Mouse (Mus musculus): ENCODE measurements around the gene Kcns1. TPM values are rescaled to one million over a fixed set of nuclear protein-coding genes. Genes with fewer than 3 reads are reported as not detected.

The Kcns1 gene
- polyA plus RNA-seq, 1 experiment from 2014 or later = 2.4 TPM

DNA sequence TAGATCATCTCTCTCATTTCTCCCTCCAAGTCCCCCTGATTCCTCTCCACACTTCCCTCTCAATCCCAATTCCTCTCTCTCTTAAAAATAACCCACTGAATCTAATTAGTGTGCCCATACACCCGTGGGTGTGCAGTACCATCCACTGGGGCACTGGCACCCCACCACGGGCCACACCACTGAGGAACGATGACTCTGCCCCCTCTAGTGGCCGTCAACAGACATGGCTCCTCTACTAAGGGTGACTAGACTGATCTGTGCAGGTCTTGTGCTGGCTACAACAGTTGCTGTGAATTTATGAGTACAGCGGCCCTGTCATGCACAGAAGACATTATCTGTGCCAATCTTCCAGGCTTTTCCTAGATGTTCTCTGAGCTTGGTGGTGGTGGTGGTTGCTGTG lies 17.8 kb upstream of the Kcns1 start:
- H3K9me3 ChIP-seq (replicated peaks) = no peaks in the 10 kb centered on the region
- ATAC-seq (ENCODE audit: low FRiP score) = no peak
- no peak overlapping the region for H3K9ac ChIP-seq (replicated peaks)
- H3K36me3 ChIP-seq = no peaks in the 10 kb centered on the region
- no peak overlapping the region for H3K4me3 ChIP-seq (replicated peaks)
- H3K27ac ChIP-seq (replicated peaks) = no peak overlapping the region
- no peaks in the 10 kb centered on the region for H3K4me1 ChIP-seq
- WGBS = 32% methylated on average over 5 of the region's 5 CpGs
- no peak overlapping the region for H3K4me2 ChIP-seq
- no peaks in the 10 kb centered on the region for H3K27me3 ChIP-seq (replicated peaks)

GRCm38 (mm10) chr2:164184145-164184719 lies 13.3 kb upstream of the Kcns1 start:
- H3K4me2 ChIP-seq = no peak overlapping the region
- H3K4me1 ChIP-seq = no peaks in the 10 kb centered on the region
- H3K27ac ChIP-seq (replicated peaks) = no peak overlapping the region
- no peaks in the 10 kb centered on the region for H3K27me3 ChIP-seq (replicated peaks)
- no peak overlapping the region for H3K4me3 ChIP-seq (replicated peaks)
- no peaks in the 10 kb centered on the region for H3K36me3 ChIP-seq
- no peak overlapping the region for H3K9ac ChIP-seq (replicated peaks)
- H3K9me3 ChIP-seq (replicated peaks) = no peaks in the 10 kb centered on the region
- no peak for ATAC-seq (ENCODE audit: low FRiP score)
- WGBS = 52% methylated on average over 9 of the region's 9 CpGs

DNA sequence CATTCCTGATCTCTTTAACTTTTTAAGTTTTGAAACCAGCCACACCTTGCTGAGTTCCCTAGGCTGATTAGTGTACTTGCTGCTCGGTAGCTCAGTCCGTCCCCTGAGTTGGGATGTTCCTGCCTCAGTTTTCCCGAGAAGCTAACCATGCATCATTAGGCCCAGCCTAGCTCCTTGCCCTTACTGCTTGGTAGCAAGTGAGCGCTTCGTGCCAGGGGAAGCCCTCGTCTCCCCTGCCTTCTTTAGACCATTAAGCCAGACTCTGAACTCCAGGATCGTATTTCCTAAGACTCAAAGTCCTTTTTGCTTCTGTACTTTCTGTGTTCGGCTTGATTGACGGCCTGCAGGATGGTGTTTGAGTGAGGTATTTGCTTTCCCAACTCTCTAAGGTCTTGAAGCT lies 12.4 kb upstream of the Kcns1 start:
- Histone ChIP-seq H3K9me3 (replicated peaks) (no peaks in the 10 kb centered on the region), H3K4me3 (replicated peaks) (no peak overlapping the region)
- no peak for ATAC-seq (ENCODE audit: low FRiP score)

GRCm38 (mm10) chr2:164182692-164183255 lies 11.9 kb upstream of the Kcns1 start, which contains the start of gene Wfdc5:
TSS of gene Wfdc5 (minus strand) at chr2:164182742.
- Histone ChIP-seq H3K4me1 (no peaks in the 10 kb centered on the region), H3K36me3 (no peaks in the 10 kb centered on the region), H3K9me3 (replicated peaks) (no peaks in the 10 kb centered on the region), H3K27ac (replicated peaks) (no peak within 1 kb of the TSS), H3K9ac (replicated peaks) (no peak within 1 kb of the TSS), H3K4me2 (no peak within 1 kb of the TSS), H3K4me3 (replicated peaks) (no peak within 1 kb of the TSS), H3K27me3 (replicated peaks) (no peaks in the 10 kb centered on the region)
- WGBS = 88% methylated on average over 7 of the region's 7 CpGs
- ATAC-seq (ENCODE audit: low FRiP score) = no peak

More for the DNA sequence above, 12.4 kb upstream of the Kcns1 start:
- Histone ChIP-seq H3K4me2 (no peak overlapping the region), H3K9ac (replicated peaks) (no peak overlapping the region), H3K4me1 (no peaks in the 10 kb centered on the region), H3K36me3 (no peaks in the 10 kb centered on the region), H3K27me3 (replicated peaks) (no peaks in the 10 kb centered on the region), H3K27ac (replicated peaks) (no peak overlapping the region)
- 76% methylated on average over 9 of the region's 9 CpGs for WGBS

GRCm38 (mm10) chr2:164180770-164181169 lies 9.9 kb upstream of the Kcns1 start:
- no peaks in the 10 kb centered on the region for H3K9me3 ChIP-seq (replicated peaks)
- H3K9ac ChIP-seq (replicated peaks) = no peak overlapping the region
- H3K4me1 ChIP-seq = no peaks in the 10 kb centered on the region
- no peak overlapping the region for H3K27ac ChIP-seq (replicated peaks)
- H3K27me3 ChIP-seq (replicated peaks) = no peaks in the 10 kb centered on the region
- 88% methylated on average over 4 of the region's 4 CpGs for WGBS
- H3K4me3 ChIP-seq (replicated peaks) = no peak overlapping the region
- no peak overlapping the region for H3K4me2 ChIP-seq
- ATAC-seq (ENCODE audit: low FRiP score) = no peak
- no peaks in the 10 kb centered on the region for H3K36me3 ChIP-seq

DNA sequence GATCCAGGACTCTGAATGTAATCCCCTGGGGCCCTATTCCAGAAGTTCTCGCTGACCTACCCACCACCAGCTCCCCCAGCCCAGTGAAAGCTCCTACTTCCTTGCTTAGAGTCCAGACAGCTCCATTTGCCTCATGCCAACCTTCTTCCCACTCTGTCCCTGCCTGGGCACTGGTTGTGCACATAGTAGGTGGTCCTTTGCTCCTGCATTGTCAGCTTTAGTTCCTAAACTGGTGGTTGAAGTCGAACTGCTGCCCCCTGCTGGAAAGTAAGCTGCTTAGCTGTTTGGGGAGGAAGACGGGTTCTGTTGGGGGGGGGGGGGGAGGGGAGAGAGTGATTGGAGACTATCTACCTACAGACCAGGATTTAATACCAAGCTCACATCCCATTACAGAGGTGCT lies 9.2 kb upstream of the Kcns1 start:
- Histone ChIP-seq H3K36me3 (no peaks in the 10 kb centered on the region), H3K4me2 (no peak overlapping the region), H3K27me3 (replicated peaks) (no peaks in the 10 kb centered on the region), H3K27ac (replicated peaks) (no peak overlapping the region), H3K4me3 (replicated peaks) (no peak overlapping the region), H3K9ac (replicated peaks) (no peak overlapping the region), H3K9me3 (replicated peaks) (no peaks in the 10 kb centered on the region), H3K4me1 (no peaks in the 10 kb centered on the region)
- ATAC-seq (ENCODE audit: low FRiP score) = no peak
- WGBS = 41% methylated on average over 3 of the region's 3 CpGs

- H3K4me1 ChIP-seq = peaks cover 4% of the 10 kb centered on the region; the same call in 1 of the 2 replicates
- H3K4me2 ChIP-seq = no peak overlapping the region
- no peak for ATAC-seq (ENCODE audit: low FRiP score)
- WGBS = 88% methylated on average over 5 of the region's 5 CpGs
- no peak overlapping the region for H3K27ac ChIP-seq (replicated peaks)
- H3K36me3 ChIP-seq = no peaks in the 10 kb centered on the region
- H3K9ac ChIP-seq (replicated peaks) = no peak overlapping the region
- H3K27me3 ChIP-seq (replicated peaks) = peaks cover 3% of the 10 kb centered on the region; the same call in 1 of the 2 replicates
- H3K4me3 ChIP-seq (replicated peaks) = no peak overlapping the region
- H3K9me3 ChIP-seq (replicated peaks) = no peaks in the 10 kb centered on the region
Observed at GRCm38 (mm10) chr2:164177831-164178230, 6.9 kb upstream of the Kcns1 start.

DNA sequence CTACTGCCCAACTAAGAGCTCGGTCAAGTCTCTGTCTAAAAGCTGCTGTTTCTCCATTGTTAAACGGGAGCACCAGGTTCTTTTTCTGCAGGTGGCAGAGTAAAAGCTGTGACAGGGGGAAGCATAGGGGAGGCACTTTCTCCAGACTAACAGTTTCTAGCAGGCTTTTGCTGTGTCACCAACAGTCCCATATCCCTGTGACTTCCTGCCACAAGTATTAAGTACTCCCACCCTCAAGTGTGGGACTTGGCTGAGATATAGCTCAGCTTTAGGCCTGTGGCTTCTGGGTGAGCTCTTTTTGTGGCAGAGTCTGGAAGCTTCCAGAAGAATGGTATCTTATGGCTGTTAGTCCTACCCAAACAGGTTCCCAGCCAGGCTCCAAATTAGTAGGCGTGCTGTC lies 4.9 kb upstream of the Kcns1 start:
- no peaks in the 10 kb centered on the region for H3K36me3 ChIP-seq
- no peak overlapping the region for H3K9ac ChIP-seq (replicated peaks)
- H3K4me1 ChIP-seq = peaks cover 13% of the 10 kb centered on the region
- H3K4me3 ChIP-seq (replicated peaks) = no peak overlapping the region
- no peak overlapping the region for H3K4me2 ChIP-seq
- peaks cover 15% of the 10 kb centered on the region for H3K27me3 ChIP-seq (replicated peaks)
- H3K9me3 ChIP-seq (replicated peaks) = no peaks in the 10 kb centered on the region
- WGBS = 78% methylated on average over 3 of the region's 3 CpGs
- H3K27ac ChIP-seq (replicated peaks) = no peak overlapping the region
- no peak for ATAC-seq (ENCODE audit: low FRiP score)

DNA sequence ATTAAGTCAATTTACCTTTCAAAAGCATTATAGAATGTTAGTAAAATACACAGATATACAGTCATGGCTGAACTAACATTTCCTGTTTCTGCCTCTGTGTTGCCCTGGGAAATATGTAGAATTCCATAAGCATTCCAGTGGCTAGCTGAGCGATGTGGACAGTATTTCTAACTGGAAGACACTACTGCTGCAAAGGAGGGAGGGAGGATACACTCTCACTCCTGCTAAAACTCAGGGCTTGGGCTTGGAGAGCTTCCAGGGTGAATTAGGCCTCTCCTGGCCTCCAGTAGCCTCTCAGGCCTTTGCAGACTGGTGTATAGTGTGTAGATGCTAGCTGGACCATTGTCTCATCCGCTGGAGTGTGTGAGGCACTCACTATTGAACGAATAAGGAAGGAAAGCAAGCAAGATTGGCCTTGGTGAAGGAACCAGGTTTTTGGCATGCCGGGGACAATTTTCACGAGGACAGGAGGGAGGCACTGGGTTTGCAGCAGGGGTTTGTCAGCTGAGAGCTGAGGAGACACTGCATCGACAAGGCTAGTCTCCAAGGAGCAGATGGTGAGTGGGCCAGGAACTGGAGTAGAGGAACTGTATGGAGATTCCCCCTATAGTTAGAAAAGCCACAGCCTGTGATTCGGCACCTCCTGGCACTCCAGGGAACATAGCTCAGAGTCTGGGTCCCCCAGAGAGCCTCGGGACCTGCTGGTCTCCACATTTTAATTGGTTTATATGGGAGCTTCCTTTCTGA lies 3.9 kb upstream of the Kcns1 start:
- no peak for ATAC-seq (ENCODE audit: low FRiP score)
- 78% methylated on average over 8 of the region's 8 CpGs for WGBS
- no peak overlapping the region for H3K4me3 ChIP-seq (replicated peaks)
- no peak overlapping the region for H3K9ac ChIP-seq (replicated peaks)
- H3K4me1 ChIP-seq = peaks cover 19% of the 10 kb centered on the region
- H3K4me2 ChIP-seq = no peak overlapping the region
- peaks cover 25% of the 10 kb centered on the region for H3K27me3 ChIP-seq (replicated peaks)
- H3K9me3 ChIP-seq (replicated peaks) = no peaks in the 10 kb centered on the region
- H3K36me3 ChIP-seq = no peaks in the 10 kb centered on the region
- no peak overlapping the region for H3K27ac ChIP-seq (replicated peaks)

DNA sequence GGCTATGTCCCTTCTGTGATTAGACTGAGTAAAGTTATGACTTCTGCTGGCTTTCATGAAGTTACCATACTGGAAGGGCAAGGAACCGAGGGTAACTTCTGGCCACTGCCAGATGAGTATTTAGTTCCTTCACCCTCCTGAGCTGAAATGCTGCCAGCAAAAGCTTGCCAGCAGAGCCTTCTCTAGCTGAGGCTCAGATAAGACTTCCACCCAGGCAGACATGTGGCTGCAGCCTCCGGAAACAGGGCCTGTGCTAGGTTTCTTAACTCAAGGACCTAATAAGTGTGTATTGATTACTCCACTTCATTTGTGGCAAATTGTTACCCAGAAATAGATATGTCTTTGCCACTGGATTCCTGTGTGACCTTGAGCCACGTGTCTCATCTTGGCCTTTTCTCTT lies 2.5 kb upstream of the Kcns1 start:
- no peaks in the 10 kb centered on the region for H3K36me3 ChIP-seq
- no peak overlapping the region for H3K9ac ChIP-seq (replicated peaks)
- peaks cover 24% of the 10 kb centered on the region for H3K4me1 ChIP-seq
- no peak overlapping the region for H3K4me3 ChIP-seq (replicated peaks)
- no peaks in the 10 kb centered on the region for H3K9me3 ChIP-seq (replicated peaks)
- peaks cover 39% of the 10 kb centered on the region for H3K27me3 ChIP-seq (replicated peaks)
- ATAC-seq (ENCODE audit: low FRiP score) = no peak
- no peak overlapping the region for H3K4me2 ChIP-seq
- 80% methylated on average over 3 of the region's 3 CpGs for WGBS
- H3K27ac ChIP-seq (replicated peaks) = no peak overlapping the region

DNA sequence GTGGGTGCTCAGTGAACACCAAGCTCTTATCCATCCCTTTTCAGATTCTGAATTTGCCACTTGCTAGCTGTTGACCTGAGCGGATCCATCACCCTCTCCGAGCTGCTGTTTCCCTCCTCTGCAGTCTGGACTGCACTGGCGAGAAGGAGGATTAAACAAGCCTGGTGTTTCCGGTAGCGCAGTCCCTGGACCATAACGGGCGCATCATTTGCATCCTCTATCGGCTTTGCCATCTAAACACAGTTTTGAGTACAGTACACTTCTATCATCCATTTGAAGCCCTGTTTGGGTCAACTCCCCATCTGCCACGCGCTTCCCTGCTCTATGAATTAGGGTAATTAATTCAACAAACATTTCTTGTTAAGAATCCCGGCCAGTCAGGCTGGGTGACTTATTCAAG lies 587 bp downstream of the Kcns1 start:
- no peaks in the 10 kb centered on the region for H3K36me3 ChIP-seq
- H3K4me2 ChIP-seq = peak overlapping the region; percentile 63
- WGBS = 6% methylated on average over 11 of the region's 11 CpGs
- H3K4me3 ChIP-seq (replicated peaks) = peak overlapping the region; percentile 34; the same call in 1 of the 2 replicates
- H3K9me3 ChIP-seq (replicated peaks) = no peaks in the 10 kb centered on the region
- no peak for ATAC-seq (ENCODE audit: low FRiP score)
- H3K4me1 ChIP-seq = peaks cover 34% of the 10 kb centered on the region
- H3K27me3 ChIP-seq (replicated peaks) = peaks cover 69% of the 10 kb centered on the region
- H3K9ac ChIP-seq (replicated peaks) = no peak overlapping the region
- no peak overlapping the region for H3K27ac ChIP-seq (replicated peaks)

DNA sequence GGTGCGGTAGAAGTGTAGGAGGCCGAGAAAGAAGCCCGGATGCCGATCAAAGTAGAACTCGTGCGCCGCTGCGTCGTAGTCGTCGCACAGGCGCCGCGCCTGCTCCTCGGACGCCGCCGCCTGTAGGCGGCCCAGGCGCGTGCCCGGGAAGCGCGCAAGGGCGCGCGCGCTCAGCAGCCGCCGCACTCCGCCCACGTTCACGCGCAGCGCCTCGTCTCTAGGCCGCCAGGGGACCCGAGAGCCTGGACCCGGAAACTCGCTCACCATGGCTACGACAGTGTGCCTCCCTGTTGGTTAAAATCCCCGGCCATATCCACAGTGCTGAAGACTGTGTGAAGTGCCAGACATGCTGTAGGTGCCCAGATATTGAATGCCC lies 2.4 kb downstream of the Kcns1 start:
- peak; percentile 34; the same call in 1 of the 2 replicates for ATAC-seq (ENCODE audit: low FRiP score)
- H3K9me3 ChIP-seq (replicated peaks) = no peaks in the 10 kb centered on the region
- H3K4me1 ChIP-seq = peaks cover 31% of the 10 kb centered on the region
- peak overlapping the region; percentile 70 for H3K4me2 ChIP-seq
- H3K27me3 ChIP-seq (replicated peaks) = peaks cover 69% of the 10 kb centered on the region
- H3K9ac ChIP-seq (replicated peaks) = no peak overlapping the region
- no peak overlapping the region for H3K27ac ChIP-seq (replicated peaks)
- H3K36me3 ChIP-seq = no peaks in the 10 kb centered on the region
- peak overlapping the region; percentile 45 for H3K4me3 ChIP-seq (replicated peaks)
- WGBS = 6% methylated on average over 42 of the region's 42 CpGs
